Mouse (Mus musculus) midbrain, embryonic 11.5 days (tissue): ENCODE measurements at regions not wholly inside any gene's neighbourhood (a gene's known extent, or its start where the extent isn't known, plus 50 kb on each side); places are given as distances from the start of the nearest gene placed in this dataset.

Source experiments
- ATAC-seq: fragments of 200-750 bp; cut with Nextera tagmentation; 2 replicates; pipeline ENCODE4 v1.8.0; 2017; ENCODE audit warnings: moderate TSS enrichment, moderate library complexity; ENCODE audit not compliant: low FRiP score
- DNase-seq: peaks from one replicate; pipeline ENCODE4 v3.0.0; 2015; ENCODE audit warnings: low spot score; ENCODE audit errors: missing footprints
- H3K27ac ChIP-seq: fragments of 300-500 bp; sonication (generic); 2 replicates; pipeline ENCODE4 v1.5.1; 2014; ENCODE audit warnings: low read depth, low read length
- H3K27me3 ChIP-seq: fragments of 300-500 bp; sonication (generic); 2 replicates; pipeline ENCODE4 v1.6.1; 2014; ENCODE audit warnings: mild to moderate bottlenecking, low read length, moderate library complexity, mixed read lengths; ENCODE audit not compliant: control insufficient read depth, insufficient read depth
- H3K36me3 ChIP-seq: fragments of 300-500 bp; sonication (generic); 2 replicates; pipeline ENCODE4 v1.6.1; 2014; ENCODE audit warnings: mild to moderate bottlenecking, low read length, moderate library complexity, mixed read lengths; ENCODE audit not compliant: control insufficient read depth, insufficient read depth
- H3K4me1 ChIP-seq: fragments of 300-500 bp; sonication (generic); 2 replicates; pipeline ENCODE4 v1.6.1; 2014; ENCODE audit warnings: low read length; ENCODE audit not compliant: control insufficient read depth, insufficient read depth
- H3K4me2 ChIP-seq: fragments of 300-500 bp; sonication (generic); 2 replicates; pipeline ENCODE4 v1.6.1; 2014; ENCODE audit warnings: mild to moderate bottlenecking, moderate library complexity
- H3K4me3 ChIP-seq: fragments of 300-500 bp; sonication (generic); 2 replicates; pipeline ENCODE4 v1.5.1; 2014; ENCODE audit warnings: low read depth, low read length
- H3K9ac ChIP-seq: fragments of 300-500 bp; sonication (generic); 2 replicates; pipeline ENCODE4 v1.6.1; 2014; ENCODE audit warnings: low read length
- H3K9me3 ChIP-seq: fragments of 300-500 bp; sonication (generic); 2 replicates; pipeline ENCODE4 v1.6.1; 2016; ENCODE audit warnings: low read length; ENCODE audit not compliant: control insufficient read depth
- WGBS: fragments of 180-500 bp; shearing (Covaris S2); extraction: QIAGEN DNeasy Blood & Tissue Kit; methylation state at CpG from one replicate; pipeline ENCODE4 v1.1.7; 2014; 5-methylcytosine and 5-hydroxymethylcytosine counted together

GRCm38 (mm10) chr2:61046111-61046767 lies 83.2 kb upstream of the Rbms1 start:
- Histone ChIP-seq H3K36me3 (no peaks in the 10 kb centered on the region), H3K27ac (no peak overlapping the region), H3K4me2 (no peak overlapping the region), H3K9me3 (no peaks in the 10 kb centered on the region), H3K4me3 (no peak overlapping the region), H3K9ac (no peak overlapping the region), H3K27me3 (no peaks in the 10 kb centered on the region), H3K4me1 (no peaks in the 10 kb centered on the region)
- peak; percentile 56 for DNase-seq
- no peak for ATAC-seq
- 81% methylated on average over 5 of the region's 5 CpGs for WGBS

GRCm38 (mm10) chr2:61045467-61045866 lies 82.5 kb upstream of the Rbms1 start:
- DNase-seq (peak; percentile 64), ATAC-seq (no peak)
- H3K36me3 ChIP-seq, result no peaks in the 10 kb centered on the region
- no peak overlapping the region for H3K4me2 ChIP-seq
- H3K9me3 ChIP-seq, result no peaks in the 10 kb centered on the region
- no peak overlapping the region for H3K9ac ChIP-seq
- H3K27me3 ChIP-seq, result no peaks in the 10 kb centered on the region
- no peaks in the 10 kb centered on the region for H3K4me1 ChIP-seq
- H3K27ac ChIP-seq, result no peak overlapping the region
- no peak overlapping the region for H3K4me3 ChIP-seq
- WGBS, result 83% methylated on average over 6 of the region's 6 CpGs

GRCm38 (mm10) chr2:61032920-61033319 lies 69.9 kb upstream of the Rbms1 start:
- no peaks in the 10 kb centered on the region for H3K4me1 ChIP-seq
- H3K27me3 ChIP-seq, result no peaks in the 10 kb centered on the region
- DNase-seq, result peak; percentile 12
- 90% methylated on average over 1 of the region's 1 CpGs for WGBS
- H3K4me2 ChIP-seq, result no peak overlapping the region
- H3K9me3 ChIP-seq, result no peaks in the 10 kb centered on the region
- ATAC-seq, result no peak
- H3K4me3 ChIP-seq, result no peak overlapping the region
- no peak overlapping the region for H3K9ac ChIP-seq
- H3K27ac ChIP-seq, result no peak overlapping the region
- no peaks in the 10 kb centered on the region for H3K36me3 ChIP-seq

GRCm38 (mm10) chr2:61029706-61030105 lies 66.7 kb upstream of the Rbms1 start:
- Histone ChIP-seq H3K9me3 (no peaks in the 10 kb centered on the region), H3K27ac (no peak overlapping the region), H3K4me2 (no peak overlapping the region), H3K4me1 (no peaks in the 10 kb centered on the region), H3K36me3 (no peaks in the 10 kb centered on the region), H3K9ac (no peak overlapping the region), H3K27me3 (no peaks in the 10 kb centered on the region), H3K4me3 (no peak overlapping the region)
- 90% methylated on average over 2 of the region's 2 CpGs for WGBS
- ATAC-seq, result no peak
- DNase-seq, result peak; percentile 75

- WGBS, result 79% methylated on average over 2 of the region's 2 CpGs
- ATAC-seq, result no peak
These were observed 65.6 kb upstream of the Rbms1 start for GRCm38 (mm10) chr2:61028578-61028977.

GRCm38 (mm10) chr2:61027686-61028085 lies 64.7 kb upstream of the Rbms1 start:
- no peak overlapping the region for H3K27ac ChIP-seq
- H3K4me1 ChIP-seq, result no peaks in the 10 kb centered on the region
- H3K9ac ChIP-seq, result no peak overlapping the region
- no peak overlapping the region for H3K4me2 ChIP-seq
- H3K9me3 ChIP-seq, result no peaks in the 10 kb centered on the region
- H3K36me3 ChIP-seq, result no peaks in the 10 kb centered on the region
- no peak for ATAC-seq
- H3K4me3 ChIP-seq, result no peak overlapping the region
- H3K27me3 ChIP-seq, result no peaks in the 10 kb centered on the region
- 91% methylated on average over 4 of the region's 4 CpGs for WGBS
- peak; percentile 37 for DNase-seq

More at GRCm38 (mm10) chr2:61028578-61028977, 65.6 kb upstream of the Rbms1 start:
- no peak for DNase-seq
- Histone ChIP-seq H3K4me3 (no peak overlapping the region), H3K4me2 (no peak overlapping the region), H3K27ac (no peak overlapping the region), H3K36me3 (no peaks in the 10 kb centered on the region), H3K4me1 (no peaks in the 10 kb centered on the region), H3K27me3 (no peaks in the 10 kb centered on the region), H3K9me3 (no peaks in the 10 kb centered on the region), H3K9ac (no peak overlapping the region)

GRCm38 (mm10) chr2:61022411-61022810 lies 59.4 kb upstream of the Rbms1 start:
- ATAC-seq, result no peak
- H3K27ac ChIP-seq, result no peak overlapping the region
- no peaks in the 10 kb centered on the region for H3K36me3 ChIP-seq
- no peaks in the 10 kb centered on the region for H3K4me1 ChIP-seq
- no peak overlapping the region for H3K4me3 ChIP-seq
- no peak overlapping the region for H3K4me2 ChIP-seq
- H3K27me3 ChIP-seq, result no peaks in the 10 kb centered on the region
- H3K9me3 ChIP-seq, result no peaks in the 10 kb centered on the region
- no peak overlapping the region for H3K9ac ChIP-seq
- 95% methylated on average over 5 of the region's 5 CpGs for WGBS
- DNase-seq, result peak; percentile 79

GRCm38 (mm10) chr2:61020791-61021190 lies 57.8 kb upstream of the Rbms1 start:
- no peaks in the 10 kb centered on the region for H3K27me3 ChIP-seq
- ATAC-seq (no peak), DNase-seq (peak; percentile 19)
- no peaks in the 10 kb centered on the region for H3K9me3 ChIP-seq
- H3K4me3 ChIP-seq, result no peak overlapping the region
- no peak overlapping the region for H3K4me2 ChIP-seq
- no peaks in the 10 kb centered on the region for H3K36me3 ChIP-seq
- no peaks in the 10 kb centered on the region for H3K4me1 ChIP-seq
- no peak overlapping the region for H3K9ac ChIP-seq
- no peak overlapping the region for H3K27ac ChIP-seq
- WGBS, result 80% methylated on average over 4 of the region's 4 CpGs

- H3K36me3 ChIP-seq, result no peaks in the 10 kb centered on the region
- H3K27ac ChIP-seq, result no peak overlapping the region
- H3K9me3 ChIP-seq, result no peaks in the 10 kb centered on the region
- no peak overlapping the region for H3K4me3 ChIP-seq
- WGBS, result 68% methylated on average over 6 of the region's 6 CpGs
- no peak overlapping the region for H3K9ac ChIP-seq
- no peaks in the 10 kb centered on the region for H3K4me1 ChIP-seq
- ATAC-seq, result no peak
- H3K4me2 ChIP-seq, result no peak overlapping the region
- no peaks in the 10 kb centered on the region for H3K27me3 ChIP-seq
- no peak for DNase-seq
These were observed 50.0 kb upstream of the Rbms1 start for GRCm38 (mm10) chr2:61013006-61013405.
